Comparison of ENCODE assay signal across 8 mouse cellular contexts in genomic region chr11:106919612-106920550, GRCm38 (mm10). TPM values are rescaled to one million over a fixed set of nuclear protein-coding genes. Genes with fewer than 3 reads are reported as not detected.
DNase-seq lines count a peak whose midpoint lies in the region; ATAC-seq and TF ChIP-seq lines count a peak whose summit lies in the region.

No protein-coding gene starts in this region.

- DNase-seq in MEL (ENCODE audit: low read depth, low spot score), result peak; percentile 73
- DNase-seq in cerebellum, adult 2 months, result peak; percentile 58 to 67
- peak; percentile 27 for DNase-seq in left cerebral cortex, adult 11 months (ENCODE audit: low spot score)
- peak; percentile 45 for DNase-seq in right cerebral cortex, adult 2 months (ENCODE audit: low spot score in 2 of 2)
- peak; percentile 16 for DNase-seq in urinary bladder, postnatal 10 days (ENCODE audit: low spot score)

- peak; percentile 33; the same call in 1 of the 2 replicates for ATAC-seq in frontal cortex, adult (ENCODE audit: low TSS enrichment)
- peak; percentile 88 for ATAC-seq in hindbrain, embryonic 12.5 days (ENCODE audit: low FRiP score)

- TF ChIP-seq CTCF in MEL (IDR thresholded peaks at IDR 0.05 in 2 of 3, conservative IDR thresholded peaks at IDR 0.05 in 1 of 3; ENCODE audit: control insufficient read depth in 1 of 3, insufficient read depth in 1 of 3, low read depth in 2 of 3, low read length in 3 of 3, poor library complexity in 1 of 3, severe bottlenecking in 1 of 3), result 0 out of 6 replicates have a peak, but pooled peaks of 1 of the 3 experiments have one; percentile 1
- no peak for TF ChIP-seq CTCF in cerebellum, adult 2 months (IDR thresholded peaks at IDR 0.05; ENCODE audit: borderline replicate concordance, insufficient read depth, low read depth, low read length)

- H3K4me1 ChIP-seq in MEL (ENCODE audit: control insufficient read depth in 1 of 2, insufficient read depth in 2 of 2, low read length in 2 of 2), result peaks cover 5 to 9% of the 10 kb centered on the region in 2 experiments; a peak in 3 of 4 replicates
- peaks cover 5% of the 10 kb centered on the region for H3K4me1 ChIP-seq in cerebellum, adult 2 months (ENCODE audit: control insufficient read depth, insufficient read depth, low read length)
- H3K4me1 ChIP-seq in hindbrain, embryonic 12.5 days, result peaks cover 24% of the 10 kb centered on the region

- H3K4me3 ChIP-seq in MEL (ENCODE audit: control insufficient read depth in 1 of 2, insufficient read depth in 1 of 2, low read depth in 2 of 2, low read length in 2 of 2), result peak overlapping the region; percentile 87 to 89
- H3K4me3 ChIP-seq in cerebellum, adult 2 months (replicated peaks; ENCODE audit: insufficient read depth, low read depth, low read length), result peak overlapping the region; percentile 83
- peak overlapping the region; percentile 86 for H3K4me3 ChIP-seq in hindbrain, embryonic 12.5 days
- H3K4me3 ChIP-seq in macrophage (ENCODE audit: inconsistent target), result peak overlapping the region; percentile 89

- H3K79me2 ChIP-seq in MEL (ENCODE audit: control insufficient read depth, insufficient read depth, low read length, poor library complexity) (peaks cover 30% of the 10 kb centered on the region), macrophage (ENCODE audit: inconsistent target) (peaks cover 51% of the 10 kb centered on the region)

- peaks cover 0 to 15% of the 10 kb centered on the region in 2 experiments; a peak in 2 of 4 replicates for H3K36me3 ChIP-seq in MEL (ENCODE audit: control insufficient read depth in 1 of 2, insufficient read depth in 2 of 2, low read length in 2 of 2)
- no peaks in the 10 kb centered on the region for H3K36me3 ChIP-seq in hindbrain, embryonic 12.5 days
- H3K36me3 ChIP-seq in macrophage (ENCODE audit: inconsistent target), result no peaks in the 10 kb centered on the region

- TF ChIP-seq RAD21 in MEL (IDR thresholded peaks at IDR 0.05; ENCODE audit: low read depth, low read length), result no peak

- no peak for TF ChIP-seq EP300 in MEL (IDR thresholded peaks at IDR 0.05; ENCODE audit: low read depth in 1 of 2, low read length in 2 of 2)

- H3K9ac ChIP-seq in MEL (ENCODE audit: control insufficient read depth, low read depth, low read length, poor library complexity, severe bottlenecking), result peak overlapping the region; percentile 98
- H3K9ac ChIP-seq in hindbrain, embryonic 12.5 days, result peak overlapping the region; percentile 92

- H3K4me2 ChIP-seq in hindbrain, embryonic 12.5 days (replicated peaks), result peak overlapping the region; percentile 81

- H3K27me3 ChIP-seq in MEL (ENCODE audit: control insufficient read depth in 1 of 2, insufficient read depth in 2 of 2, low read length in 2 of 2), result no peaks in the 10 kb centered on the region
- no peaks in the 10 kb centered on the region for H3K27me3 ChIP-seq in cerebellum, adult 2 months (ENCODE audit: control insufficient read depth, insufficient read depth, low read length)
- no peaks in the 10 kb centered on the region for H3K27me3 ChIP-seq in hindbrain, embryonic 12.5 days

- TF ChIP-seq POLR2A in MEL (IDR thresholded peaks at IDR 0.05; ENCODE audit: control insufficient read depth in 1 of 2, insufficient read depth in 1 of 2, low read depth in 1 of 2, low read length in 2 of 2, poor library complexity in 1 of 2), result no peak
- TF ChIP-seq POLR2A in cerebellum, adult 2 months (IDR thresholded peaks at IDR 0.05; ENCODE audit: borderline replicate concordance, insufficient read depth, low read length), result no peak

- H3K9me3 ChIP-seq in MEL (replicated peaks; ENCODE audit: insufficient read depth, low read length), result no peaks in the 10 kb centered on the region
- no peaks in the 10 kb centered on the region for H3K9me3 ChIP-seq in hindbrain, embryonic 12.5 days (replicated peaks)

- H3K27ac ChIP-seq in MEL (ENCODE audit: control insufficient read depth, low read depth, low read length) (peak overlapping the region; percentile 62), macrophage (peak overlapping the region; percentile 27; the same call in 1 of the 2 replicates)
- H3K27ac ChIP-seq in cerebellum, adult 2 months (ENCODE audit: insufficient read depth, low read length), result peak overlapping the region; percentile 77; the same call in 1 of the 2 replicates
- H3K27ac ChIP-seq in hindbrain, embryonic 12.5 days, result peak overlapping the region; percentile 98

- 1% methylated on average over 77 of the region's 87 CpGs for WGBS in cerebellum, adult 2 months
- WGBS in hindbrain, embryonic 12.5 days, result under 1% methylated on average over 39 of the region's 87 CpGs
- WGBS in macrophage (ENCODE audit: missing documents), result under 1% methylated on average over 66 of the region's 87 CpGs

TF ChIP-seq in MEL, 35 proteins besides CTCF, POLR2A, EP300 and RAD21:
- peak; percentile 71 for TF ChIP-seq MXI1 (IDR thresholded peaks at IDR 0.05; ENCODE audit: low read depth, low read length)
- 0 out of 2 replicates have a peak, but pooled peaks have one; percentile 19 for TF ChIP-seq ELF1 (IDR thresholded peaks at IDR 0.05; ENCODE audit: low read depth, low read length)
- peak; percentile 71; the same call in 1 of the 2 replicates for TF ChIP-seq SIN3A (IDR thresholded peaks at IDR 0.05; ENCODE audit: low read length)
- no peak; the same call in 1 of the 2 replicates for TF ChIP-seq MAX (IDR thresholded peaks at IDR 0.05; ENCODE audit: low read length)

RNA-seq across cellular contexts. Expression of gene Smurf2, which starts 0.6 kb away (rescaled TPM):
- 17.5 and 18.2 TPM in 2 replicates for total RNA-seq in MEL (2012; rRNA removed)
- polyA plus RNA-seq in MEL (2012; ENCODE audit: insufficient read depth in 1 of 2, insufficient read length in 2 of 2, low read depth in 1 of 2, low replicate concordance in 2 of 2, missing spikeins in 1 of 2), result 10 to 100 TPM; 15.5 to 67.0 TPM
- polyA plus RNA-seq in cerebellum, adult 2 months (2012; rRNA removed), result 16.3 and 18.1 TPM in 2 replicates
- polyA plus RNA-seq in hindbrain, embryonic 12.5 days (2016; fragmentation: Nextera tagmentation; extraction: Ambion mirVana), result 16.6 and 18.3 TPM in 2 replicates
- total RNA-seq in macrophage (2018; cell fraction: chromatin; rRNA removed), result 10 to 100 TPM; 15.2 to 78.4 (median 39.8) TPM
- total RNA-seq in macrophage (2018; cell fraction: cytosol; rRNA removed), result 10 to 100 TPM; 11.3 to 26.4 (median 18.5) TPM
- total RNA-seq in macrophage (2018; cell fraction: nucleus; rRNA removed), result 10 to 100 TPM; 12.2 to 53.7 (median 33.1) TPM
- polyA plus RNA-seq in macrophage (2018), result 13.7 to 17.8 TPM (median 15.9 TPM) in 3 replicates

Comparison
In these comparisons a context has a peak if more than half of its experiments do, and no peak if none do; other contexts are left out.
1. Peak in every context shown above with its lines: DNase-seq, ATAC-seq, H3K4me3 ChIP-seq and H3K27ac ChIP-seq.
2. DNase-seq: peak in every context shown above with its lines; median percentile 73 in MEL; 62 in cerebellum, adult 2 months; 45 in right cerebral cortex, adult 2 months; 27 in left cerebral cortex, adult 11 months; 16 in urinary bladder, postnatal 10 days.
3. H3K27ac ChIP-seq: peak in every context shown above with its lines; median percentile 98 in hindbrain, embryonic 12.5 days; 77 in cerebellum, adult 2 months; 62 in MEL; 27 in macrophage.